Mouse (Mus musculus): ENCODE results near the gene Tex29. TPM values are rescaled to one million over a fixed set of nuclear protein-coding genes. Genes with fewer than 3 reads are reported as not detected.

Gene Tex29
- total and polyA plus RNA-seq, 3 experiments = not detected

- Histone ChIP-seq H3K4me1 (ENCODE audit: control insufficient read depth, insufficient read depth, low read length) (no peaks in the 10 kb centered on the region), H3K27me3 (ENCODE audit: control insufficient read depth, insufficient read depth, low read length) (no peaks in the 10 kb centered on the region), H3K9ac (ENCODE audit: low read depth, low read length) (no peak overlapping the region), H3K79me2 (replicated peaks; ENCODE audit: control insufficient read depth, insufficient read depth, low read length) (no peaks in the 10 kb centered on the region), H3K4me3 (no peak overlapping the region), H3K36me3 (ENCODE audit: control insufficient read depth, insufficient read depth, low read length) (no peaks in the 10 kb centered on the region), H3K27ac (no peak overlapping the region)
- DNase-seq = no peak
- WGBS = 91% methylated on average over 4 of the region's 4 CpGs
- TF ChIP-seq EP300 (IDR thresholded peaks at IDR 0.05; ENCODE audit: insufficient read depth, low read depth, low read length) (no peak), CTCF (IDR thresholded peaks at IDR 0.05) (no peak), POLR2A (IDR thresholded peaks at IDR 0.05; ENCODE audit: insufficient read depth, low read depth, low read length) (no peak)
- intact Hi-C loops (cut with DNase I) = no loop called here
These were observed 7.1 kb upstream of the Tex29 start for GRCm38 (mm10) chr8:11833157-11833556.

GRCm38 (mm10) chr8:11834200-11834599, 6.1 kb upstream of the Tex29 start:
- Histone ChIP-seq H3K4me3 (no peak overlapping the region), H3K9ac (ENCODE audit: low read depth, low read length) (no peak overlapping the region), H3K27ac (no peak overlapping the region), H3K4me1 (ENCODE audit: control insufficient read depth, insufficient read depth, low read length) (no peaks in the 10 kb centered on the region), H3K27me3 (ENCODE audit: control insufficient read depth, insufficient read depth, low read length) (no peaks in the 10 kb centered on the region), H3K36me3 (ENCODE audit: control insufficient read depth, insufficient read depth, low read length) (no peaks in the 10 kb centered on the region), H3K79me2 (replicated peaks; ENCODE audit: control insufficient read depth, insufficient read depth, low read length) (no peaks in the 10 kb centered on the region)
- intact Hi-C loops (cut with DNase I) = no loop called here
- no peak for DNase-seq
- TF ChIP-seq EP300 (IDR thresholded peaks at IDR 0.05; ENCODE audit: insufficient read depth, low read depth, low read length) = no peak
- TF ChIP-seq CTCF (IDR thresholded peaks at IDR 0.05) = no peak
- no peak for TF ChIP-seq POLR2A (IDR thresholded peaks at IDR 0.05; ENCODE audit: insufficient read depth, low read depth, low read length)
- WGBS = 88% methylated on average over 5 of the region's 5 CpGs

GRCm38 (mm10) chr8:11834691-11835090, 5.6 kb upstream of the Tex29 start:
- Histone ChIP-seq H3K27me3 (ENCODE audit: control insufficient read depth, insufficient read depth, low read length) (no peaks in the 10 kb centered on the region), H3K9ac (ENCODE audit: low read depth, low read length) (no peak overlapping the region), H3K4me1 (ENCODE audit: control insufficient read depth, insufficient read depth, low read length) (no peaks in the 10 kb centered on the region), H3K36me3 (ENCODE audit: control insufficient read depth, insufficient read depth, low read length) (no peaks in the 10 kb centered on the region), H3K4me3 (no peak overlapping the region), H3K79me2 (replicated peaks; ENCODE audit: control insufficient read depth, insufficient read depth, low read length) (no peaks in the 10 kb centered on the region), H3K27ac (no peak overlapping the region)
- intact Hi-C loops (cut with DNase I) = no loop called here
- TF ChIP-seq EP300 (IDR thresholded peaks at IDR 0.05; ENCODE audit: insufficient read depth, low read depth, low read length) = no peak
- no peak for TF ChIP-seq CTCF (IDR thresholded peaks at IDR 0.05)
- no peak for TF ChIP-seq POLR2A (IDR thresholded peaks at IDR 0.05; ENCODE audit: insufficient read depth, low read depth, low read length)
- no peak for DNase-seq
- WGBS = 80% methylated on average over 16 of the region's 16 CpGs

- WGBS = 3% methylated on average over 8 of the region's 8 CpGs
- intact Hi-C loops (cut with DNase I) = loop anchor here (5.0 kb wide), 1 partner anchor 81 kb away; no protein-coding TSS in a partner anchor
- H3K79me2 ChIP-seq (replicated peaks; ENCODE audit: control insufficient read depth, insufficient read depth, low read length) = no peaks in the 10 kb centered on the region
- H3K27me3 ChIP-seq (ENCODE audit: control insufficient read depth, insufficient read depth, low read length) = no peaks in the 10 kb centered on the region
- H3K36me3 ChIP-seq (ENCODE audit: control insufficient read depth, insufficient read depth, low read length) = no peaks in the 10 kb centered on the region
- TF ChIP-seq POLR2A (IDR thresholded peaks at IDR 0.05; ENCODE audit: insufficient read depth, low read depth, low read length) = no peak
- no peak overlapping the region for H3K9ac ChIP-seq (ENCODE audit: low read depth, low read length)
- DNase-seq = peak in 1 of 2 experiments; percentile 16
- no peak overlapping the region for H3K27ac ChIP-seq
- H3K4me3 ChIP-seq = no peak overlapping the region
- peaks cover 9% of the 10 kb centered on the region for H3K4me1 ChIP-seq (ENCODE audit: control insufficient read depth, insufficient read depth, low read length)
These were observed 1.3 kb downstream of the Tex29 start for GRCm38 (mm10) chr8:11841571-11841970.

GRCm38 (mm10) chr8:11842757-11843156, 2.5 kb downstream of the Tex29 start:
- Histone ChIP-seq H3K79me2 (replicated peaks; ENCODE audit: control insufficient read depth, insufficient read depth, low read length) (no peaks in the 10 kb centered on the region), H3K4me3 (no peak overlapping the region), H3K27ac (no peak overlapping the region), H3K36me3 (ENCODE audit: control insufficient read depth, insufficient read depth, low read length) (no peaks in the 10 kb centered on the region), H3K27me3 (ENCODE audit: control insufficient read depth, insufficient read depth, low read length) (no peaks in the 10 kb centered on the region), H3K4me1 (ENCODE audit: control insufficient read depth, insufficient read depth, low read length) (peaks cover 9% of the 10 kb centered on the region), H3K9ac (ENCODE audit: low read depth, low read length) (no peak overlapping the region)
- WGBS = 76% methylated on average over 8 of the region's 8 CpGs
- intact Hi-C loops (cut with DNase I) = loop anchor here (5.0 kb wide), 1 partner anchor 80 kb away; no protein-coding TSS in a partner anchor
- no peak for TF ChIP-seq CTCF (IDR thresholded peaks at IDR 0.05)
- no peak for TF ChIP-seq POLR2A (IDR thresholded peaks at IDR 0.05; ENCODE audit: insufficient read depth, low read depth, low read length)
- TF ChIP-seq EP300 (IDR thresholded peaks at IDR 0.05; ENCODE audit: insufficient read depth, low read depth, low read length) = no peak
- DNase-seq = no peak

GRCm38 (mm10) chr8:11843677-11844315, 3.5 kb downstream of the Tex29 start:
- 58% methylated on average over 13 of the region's 13 CpGs for WGBS
- TF ChIP-seq CTCF (IDR thresholded peaks at IDR 0.05) (no peak), POLR2A (IDR thresholded peaks at IDR 0.05; ENCODE audit: insufficient read depth, low read depth, low read length) (no peak), EP300 (IDR thresholded peaks at IDR 0.05; ENCODE audit: insufficient read depth, low read depth, low read length) (no peak)
- no peaks in the 10 kb centered on the region for H3K79me2 ChIP-seq (replicated peaks; ENCODE audit: control insufficient read depth, insufficient read depth, low read length)
- H3K36me3 ChIP-seq (ENCODE audit: control insufficient read depth, insufficient read depth, low read length) = no peaks in the 10 kb centered on the region
- intact Hi-C loops (cut with DNase I) = loop anchor here (5.0 kb wide), 1 partner anchor 79 kb away; no protein-coding TSS in a partner anchor
- H3K4me3 ChIP-seq = no peak overlapping the region
- no peak for DNase-seq
- no peak overlapping the region for H3K9ac ChIP-seq (ENCODE audit: low read depth, low read length)
- no peak overlapping the region for H3K27ac ChIP-seq
- H3K4me1 ChIP-seq (ENCODE audit: control insufficient read depth, insufficient read depth, low read length) = peaks cover 9% of the 10 kb centered on the region
- H3K27me3 ChIP-seq (ENCODE audit: control insufficient read depth, insufficient read depth, low read length) = no peaks in the 10 kb centered on the region

All from heart, adult 2 months (tissue).